11 mouse cellular contexts compared by ENCODE assay signal in the genomic region with DNA sequence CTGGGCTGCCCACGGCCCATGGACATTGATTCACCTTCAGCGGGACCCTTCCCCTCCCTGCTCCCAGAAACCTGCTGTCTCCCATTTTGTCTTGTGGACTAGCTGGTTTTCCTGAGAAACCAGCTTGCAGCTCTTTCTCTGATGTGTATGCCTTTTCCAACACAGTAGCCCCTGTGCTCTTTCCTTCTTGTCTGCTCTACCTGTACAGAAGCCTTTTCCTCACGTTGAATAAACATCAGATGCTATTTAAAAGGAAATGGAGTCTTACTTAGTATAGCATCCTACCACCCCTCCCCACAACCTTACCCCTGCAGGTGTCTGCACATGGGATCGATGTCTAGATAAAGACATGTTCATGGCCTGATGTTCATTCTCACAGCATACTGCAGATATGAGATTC. TPM values are rescaled to one million over a fixed set of nuclear protein-coding genes. Genes with fewer than 3 reads are reported as not detected.
A peak's percentile ranks its signal among the peaks of the same experiment; 100 is the strongest.
DNase-seq lines count a peak whose midpoint lies in the region; ATAC-seq and TF ChIP-seq lines count a peak whose summit lies in the region.
"Not testable (repeated sequence)": the region's sequence is repeated elsewhere in the genome, so short reads cannot be mapped to it uniquely, and the experiment has no call there.
"Had no signal": no experiment of that assay in that cellular context is flagged by ENCODE, and none has a peak within 500 bp of the region (broad histone marks: within the 10 kb centered on the region; RNA-seq: fewer than 3 reads in every experiment).

A gene (minus strand): TSS at position 101 of the 400 bp plus-strand sequence.

- TF ChIP-seq EP300 in ES-Bruce4 (IDR thresholded peaks at IDR 0.05; ENCODE audit: insufficient read depth, low read depth, low read length): not testable (repeated sequence)

- WGBS in heart, embryonic 12.5 days: 58% methylated on average over 3 of the region's 4 CpGs
- 60% methylated on average over 3 of the region's 4 CpGs for WGBS in hindbrain, postnatal 0 days
- 100% methylated on average over 1 of the region's 4 CpGs for WGBS in limb, embryonic 11.5 days
- WGBS in lung, adult 2 months: 79% methylated on average over 3 of the region's 4 CpGs
- 72% methylated on average over 2 of the region's 4 CpGs for WGBS in midbrain, embryonic 16.5 days
- 81% methylated on average over 2 of the region's 4 CpGs for WGBS in stomach, embryonic 16.5 days

- not testable (repeated sequence) for ATAC-seq in heart, embryonic 12.5 days (ENCODE audit: insufficient number of reproducible peaks, low FRiP score); hindbrain, postnatal 0 days; limb, embryonic 11.5 days (ENCODE audit: insufficient number of reproducible peaks, low FRiP score, low TSS enrichment, low read depth); midbrain, embryonic 16.5 days; stomach, embryonic 16.5 days (ENCODE audit: insufficient read depth, low FRiP score)

- not testable (repeated sequence) for H3K27ac ChIP-seq in ES-Bruce4 (ENCODE audit: insufficient read depth, low read length); embryonic fibroblast, embryonic 13.5 days (ENCODE audit: insufficient read depth, low read length); limb, embryonic 11.5 days (replicated peaks; ENCODE audit: low read depth, low read length); stomach, embryonic 16.5 days (ENCODE audit: low read length)
- peak within 1 kb of the TSS; percentile 71 for H3K27ac ChIP-seq in heart, embryonic 12.5 days (ENCODE audit: poor library complexity, severe bottlenecking)
- peak within 1 kb of the TSS; percentile 89 for H3K27ac ChIP-seq in hindbrain, postnatal 0 days
- H3K27ac ChIP-seq in midbrain, embryonic 16.5 days (ENCODE audit: low read length): peak within 1 kb of the TSS; percentile 88

- H3K36me3 ChIP-seq in ES-Bruce4 (ENCODE audit: control insufficient read depth, insufficient read depth, low read length, poor library complexity, severe bottlenecking); heart, embryonic 12.5 days; hindbrain, postnatal 0 days (ENCODE audit: insufficient read depth, low read length); limb, embryonic 11.5 days (ENCODE audit: control insufficient read depth, insufficient read depth, low read length); midbrain, embryonic 16.5 days (ENCODE audit: control insufficient read depth, insufficient read depth, low read length); stomach, embryonic 16.5 days (ENCODE audit: control insufficient read depth, insufficient read depth, low read length): not testable (repeated sequence)

- not testable (repeated sequence) for TF ChIP-seq CTCF in ES-Bruce4 (IDR thresholded peaks at IDR 0.05; ENCODE audit: low read depth, low read length); embryonic fibroblast, embryonic 13.5 days (IDR thresholded peaks at IDR 0.05; ENCODE audit: borderline replicate concordance, insufficient read depth, low read length); hindbrain, postnatal 0 days (IDR thresholded peaks at IDR 0.05; ENCODE audit: low read depth); lung, adult 2 months (IDR thresholded peaks at IDR 0.05; ENCODE audit: insufficient read depth, low read length)

- not testable (repeated sequence) for H3K4me1 ChIP-seq in ES-Bruce4 (ENCODE audit: control insufficient read depth, insufficient read depth, low read length); embryonic fibroblast, embryonic 13.5 days (ENCODE audit: control insufficient read depth, insufficient read depth, low read length); heart, embryonic 12.5 days (replicated peaks); hindbrain, postnatal 0 days (ENCODE audit: insufficient read depth, low read length); limb, embryonic 11.5 days (ENCODE audit: control insufficient read depth, insufficient read depth, low read length); lung, adult 2 months (ENCODE audit: control insufficient read depth, insufficient read depth, low read length); midbrain, embryonic 16.5 days (ENCODE audit: control insufficient read depth, insufficient read depth, low read length); stomach, embryonic 16.5 days (ENCODE audit: control insufficient read depth, insufficient read depth, low read length)

- not testable (repeated sequence) for DNase-seq in hindbrain, postnatal 0 days (ENCODE audit: low spot score); limb, embryonic 11.5 days (ENCODE audit: low spot score); lung, adult 2 months

- H3K4me2 ChIP-seq in heart, embryonic 12.5 days: peak within 1 kb of the TSS; percentile 68
- H3K4me2 ChIP-seq in hindbrain, postnatal 0 days (ENCODE audit: low read depth, low read length): peak within 1 kb of the TSS; percentile 55
- peak within 1 kb of the TSS; percentile 43 for H3K4me2 ChIP-seq in limb, embryonic 11.5 days (ENCODE audit: low read depth, severe bottlenecking)
- peak within 1 kb of the TSS; percentile 57 for H3K4me2 ChIP-seq in midbrain, embryonic 16.5 days (ENCODE audit: low read length)
- peak within 1 kb of the TSS; percentile 45 for H3K4me2 ChIP-seq in stomach, embryonic 16.5 days (ENCODE audit: low read depth, low read length)

- not testable (repeated sequence) for TF ChIP-seq POLR2A in ES-Bruce4 (IDR thresholded peaks at IDR 0.05; ENCODE audit: insufficient read depth, low read length); embryonic fibroblast, embryonic 13.5 days (IDR thresholded peaks at IDR 0.05; ENCODE audit: low read depth, low read length); lung, adult 2 months (IDR thresholded peaks at IDR 0.05; ENCODE audit: borderline replicate concordance, extremely low read depth, low read depth, low read length)

- H3K9ac ChIP-seq in ES-Bruce4 (ENCODE audit: low read depth, poor library complexity, severe bottlenecking): not testable (repeated sequence)
- H3K9ac ChIP-seq in heart, embryonic 12.5 days: peak within 1 kb of the TSS; percentile 71
- peak within 1 kb of the TSS; percentile 52 for H3K9ac ChIP-seq in hindbrain, postnatal 0 days (replicated peaks; ENCODE audit: low read length)
- peak within 1 kb of the TSS; percentile 22; the same call in 1 of the 2 replicates for H3K9ac ChIP-seq in limb, embryonic 11.5 days (ENCODE audit: low read length)
- H3K9ac ChIP-seq in midbrain, embryonic 16.5 days (ENCODE audit: low read depth, low read length): peak within 1 kb of the TSS; percentile 75
- H3K9ac ChIP-seq in stomach, embryonic 16.5 days (ENCODE audit: low read length): peak within 1 kb of the TSS; percentile 70

- H3K9me3 ChIP-seq in ES-Bruce4 (replicated peaks; ENCODE audit: control insufficient read depth, insufficient read depth, low read length, poor library complexity, severe bottlenecking); heart, embryonic 12.5 days (replicated peaks); hindbrain, postnatal 0 days (ENCODE audit: low read length); limb, embryonic 11.5 days (ENCODE audit: control insufficient read depth, low read length); midbrain, embryonic 16.5 days (replicated peaks; ENCODE audit: control insufficient read depth, low read length, poor library complexity, severe bottlenecking); stomach, embryonic 16.5 days (replicated peaks; ENCODE audit: control insufficient read depth, low read length): not testable (repeated sequence)

- H3K27me3 ChIP-seq in ES-Bruce4 (ENCODE audit: control insufficient read depth, insufficient read depth, low read length, poor library complexity, severe bottlenecking); heart, embryonic 12.5 days (replicated peaks); hindbrain, postnatal 0 days (ENCODE audit: insufficient read depth, low read length); limb, embryonic 11.5 days (ENCODE audit: control insufficient read depth, insufficient read depth, low read length); midbrain, embryonic 16.5 days (ENCODE audit: control insufficient read depth, insufficient read depth, low read depth, low read length); stomach, embryonic 16.5 days (ENCODE audit: control insufficient read depth, insufficient read depth, low read length): not testable (repeated sequence)

- H3K4me3 ChIP-seq in ES-Bruce4 (ENCODE audit: low read depth, low read length): peak within 1 kb of the TSS; percentile 41
- H3K4me3 ChIP-seq in embryonic fibroblast, embryonic 13.5 days (ENCODE audit: insufficient read depth, low read length): peak within 1 kb of the TSS; percentile 58
- H3K4me3 ChIP-seq in heart, embryonic 12.5 days: peak within 1 kb of the TSS; percentile 55
- peak within 1 kb of the TSS; percentile 42 for H3K4me3 ChIP-seq in hindbrain, postnatal 0 days (ENCODE audit: low read length)
- peak within 1 kb of the TSS; percentile 28 for H3K4me3 ChIP-seq in limb, embryonic 11.5 days (ENCODE audit: low read depth, low read length)
- peak within 1 kb of the TSS; percentile 91 for H3K4me3 ChIP-seq in lung, adult 2 months (replicated peaks; ENCODE audit: extremely low read depth, low read depth, low read length)
- H3K4me3 ChIP-seq in midbrain, embryonic 16.5 days (ENCODE audit: low read depth, low read length): peak within 1 kb of the TSS; percentile 52
- peak within 1 kb of the TSS; percentile 49 for H3K4me3 ChIP-seq in stomach, embryonic 16.5 days (replicated peaks; ENCODE audit: low read length)

RNA-seq across cellular contexts. Expression of the gene that starts here (rescaled TPM):
- not detected in 2 replicates for polyA plus RNA-seq in ES-Bruce4 (2011; ENCODE audit: insufficient read depth, insufficient read length, low read depth, missing spikeins)
- polyA plus RNA-seq in embryonic fibroblast, embryonic 13.5 days (2011; ENCODE audit: insufficient read length, low read depth, missing spikeins): not detected in 2 replicates
- not detected in 2 replicates for polyA plus RNA-seq in heart, embryonic 12.5 days (2016; fragmentation: Nextera tagmentation; extraction: Ambion mirVana)
- not detected in 2 replicates for total RNA-seq in hindbrain, postnatal 0 days (2014; rRNA removed)
- 0.64 TPM in 1 of 2 replicates, not detected in the other for polyA plus RNA-seq in hindbrain, postnatal 0 days (2015; fragmentation: Nextera tagmentation; extraction: Ambion mirVana)
- not detected in 2 replicates for polyA plus RNA-seq in limb, embryonic 11.5 days (2014; fragmentation: Nextera tagmentation; extraction: Ambion mirVana)
- polyA plus RNA-seq in lung, adult 2 months (2012; rRNA removed): not detected in 2 replicates
- 0.76 TPM in 1 of 2 replicates, not detected in the other for polyA plus RNA-seq in midbrain, embryonic 16.5 days (2015; fragmentation: Nextera tagmentation; extraction: Ambion mirVana)
- polyA plus RNA-seq in stomach, embryonic 16.5 days (2015; fragmentation: Nextera tagmentation; extraction: Ambion mirVana): not detected in 2 replicates
- total RNA-seq: gastrocnemius, postnatal 4 days; left cerebral cortex, postnatal 10 days; megakaryocyte progenitor cell, adult 5-6 weeks had no signal

Comparison
In these comparisons a context has a peak if more than half of its experiments do, and no peak if none do; other contexts are left out.
1. H3K4me3 ChIP-seq: peak in every context shown above with its lines; median percentile 91 in lung, adult 2 months; 58 in embryonic fibroblast, embryonic 13.5 days; 55 in heart, embryonic 12.5 days; 52 in midbrain, embryonic 16.5 days; 49 in stomach, embryonic 16.5 days; 42 in hindbrain, postnatal 0 days; 41 in ES-Bruce4; 28 in limb, embryonic 11.5 days.